Mouse (Mus musculus) heart, adult 9 months (tissue): ENCODE measurements around the gene Sh3bgrl.

Experiments
- DNase-seq, 2 experiments: peaks; one replicate each; pipeline ENCODE4 v3.0.0; 2022; ENCODE audit warnings: low spot score in 2 of 2

Sh3bgrl gene

GRCm38 (mm10) chrX:109238163-109238562, 143.0 kb downstream of the Sh3bgrl start:
- DNase-seq: no peak
